Mouse (Mus musculus): ENCODE data around the gene Zfp948.
A peak's percentile ranks its signal among the peaks of the same experiment; 100 is the strongest.

Zfp948 gene

DNA sequence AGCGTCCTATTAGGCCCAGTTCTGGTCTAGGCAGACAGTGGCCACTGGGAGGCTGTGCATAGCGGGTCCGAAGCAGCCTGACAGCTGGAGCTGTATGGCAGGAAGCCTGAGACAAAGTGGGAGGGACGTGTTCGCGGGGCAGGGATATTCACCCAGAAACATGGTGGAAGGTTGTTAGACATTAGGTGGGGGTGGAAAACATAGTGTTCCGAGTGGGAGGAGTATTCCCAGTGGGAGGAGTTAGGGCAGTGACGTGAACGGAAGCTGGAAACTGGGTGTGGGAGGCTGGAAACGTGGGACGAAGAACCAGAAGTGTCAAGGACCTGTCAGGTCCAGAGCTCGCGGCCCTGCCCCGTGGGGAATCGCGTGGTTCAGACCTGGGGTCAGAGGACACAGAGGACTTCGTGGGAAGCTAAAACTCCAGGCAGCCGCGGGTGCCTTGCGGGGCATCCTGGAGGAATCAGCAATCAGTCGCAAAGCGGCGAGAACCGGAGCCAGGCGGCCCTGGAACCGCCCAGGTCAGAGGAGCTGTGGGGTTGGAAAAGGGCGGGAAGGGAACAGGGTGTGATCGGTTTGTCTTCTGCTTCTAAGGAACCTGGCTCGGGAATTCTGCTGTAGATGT is at the start of gene Zfp948:
Zfp948 (plus strand) TSS at position 281 of the 622 bp plus-strand sequence.
- peak; percentile 84 to 91 for DNase-seq (ENCODE audit: low spot score in 2 of 2)

DNA sequence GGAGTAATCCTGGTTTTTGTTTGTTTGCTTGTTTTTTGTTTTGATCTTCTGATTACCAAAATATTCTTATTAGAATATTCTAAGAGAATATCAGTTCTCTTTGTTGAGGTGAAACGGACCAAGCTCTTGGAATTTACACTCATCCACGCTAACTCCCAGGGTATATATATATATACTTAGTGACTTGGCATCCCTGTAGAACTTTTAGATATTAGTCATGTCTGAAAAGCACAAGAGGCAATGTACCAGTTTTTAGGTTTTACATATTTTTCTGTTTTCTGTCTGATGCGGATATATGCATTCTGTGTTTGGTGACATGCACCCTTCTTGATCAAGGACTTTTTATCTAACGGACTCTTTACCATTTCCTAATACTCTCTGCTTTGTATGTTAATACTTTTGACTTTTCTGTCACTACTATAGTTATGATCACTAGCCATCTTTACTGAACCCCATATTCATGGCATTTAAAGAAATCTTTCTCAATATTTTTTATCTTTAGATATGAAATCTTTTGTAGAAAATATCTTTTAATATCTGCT is 49.6 kb upstream of the Zfp948 start:
- DNase-seq (ENCODE audit: low spot score in 2 of 2) = no peak

DNA sequence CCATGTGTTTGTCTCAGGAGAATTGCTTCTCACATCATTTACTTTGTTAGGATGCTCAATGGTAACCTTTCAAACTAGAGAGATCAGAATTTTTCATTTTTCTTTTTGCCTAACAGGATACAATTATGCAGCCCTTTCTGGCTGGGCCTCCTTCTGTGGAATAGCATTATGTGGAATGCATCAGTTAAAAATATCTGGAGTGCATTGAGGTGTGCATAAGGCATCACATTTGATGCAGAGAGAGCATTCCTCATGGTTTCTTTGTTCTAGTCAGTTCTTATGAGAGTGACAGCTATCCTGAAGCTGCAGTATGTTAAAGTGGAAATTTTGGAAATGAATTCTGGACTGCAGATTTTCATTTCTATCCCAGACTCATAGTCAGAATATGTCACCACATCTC is 40.5 kb upstream of the Zfp948 start:
- no peak for DNase-seq (ENCODE audit: low spot score in 2 of 2)

DNA sequence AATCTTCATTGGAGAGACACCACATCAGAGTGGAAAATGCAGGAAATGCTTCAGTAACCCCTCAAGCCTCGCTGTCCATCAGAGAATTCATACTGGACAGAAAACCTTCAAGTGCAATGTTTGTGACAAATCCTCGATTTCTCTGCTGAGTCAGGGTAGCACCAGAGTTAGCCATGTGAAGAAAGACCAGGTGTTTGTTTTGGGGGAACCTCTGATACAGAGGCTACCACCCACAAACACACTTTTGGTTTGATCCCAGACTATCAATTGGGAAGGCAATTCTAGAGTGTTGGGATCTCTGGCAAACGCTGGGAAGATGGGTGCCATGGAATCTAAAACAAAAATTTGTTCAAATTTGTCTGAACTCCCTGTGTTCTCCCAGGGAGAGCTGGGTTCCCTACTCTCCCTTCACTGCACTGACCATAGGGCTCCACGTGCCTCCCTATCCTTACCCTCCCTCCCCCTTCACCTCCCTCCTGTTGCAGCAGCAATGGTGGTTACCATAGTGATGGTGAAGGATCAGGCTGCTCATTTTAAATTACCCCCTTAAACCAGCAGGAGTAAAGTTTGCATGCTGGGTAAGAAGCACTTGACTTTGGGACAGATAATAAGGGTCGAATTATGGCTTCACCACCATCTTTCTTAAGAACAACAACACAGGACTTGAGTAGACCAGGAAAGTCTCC is 36.0 kb upstream of the Zfp948 start:
- DNase-seq (ENCODE audit: low spot score in 2 of 2) = no peak

DNA sequence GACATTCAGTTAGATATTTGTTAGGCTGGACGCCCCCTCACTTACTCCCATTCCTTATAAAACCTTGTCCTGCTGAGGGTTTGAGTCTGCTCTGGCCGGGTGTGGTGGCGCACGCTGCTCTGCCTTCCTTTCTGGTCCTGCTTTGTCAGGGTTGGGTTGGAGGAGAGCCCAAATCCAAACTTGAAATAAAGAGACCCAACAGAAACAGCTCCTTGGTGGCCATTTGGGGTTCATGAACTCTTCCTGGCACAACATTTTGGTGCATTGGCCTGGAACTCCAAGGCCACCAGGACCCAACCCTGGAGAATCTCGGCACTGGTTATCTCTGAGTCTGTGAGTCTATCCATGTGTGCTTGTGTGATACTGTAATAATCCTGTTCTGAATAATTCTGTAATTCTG is 35.2 kb upstream of the Zfp948 start:
- DNase-seq (ENCODE audit: low spot score in 2 of 2) = peak; percentile 37 to 45

DNA sequence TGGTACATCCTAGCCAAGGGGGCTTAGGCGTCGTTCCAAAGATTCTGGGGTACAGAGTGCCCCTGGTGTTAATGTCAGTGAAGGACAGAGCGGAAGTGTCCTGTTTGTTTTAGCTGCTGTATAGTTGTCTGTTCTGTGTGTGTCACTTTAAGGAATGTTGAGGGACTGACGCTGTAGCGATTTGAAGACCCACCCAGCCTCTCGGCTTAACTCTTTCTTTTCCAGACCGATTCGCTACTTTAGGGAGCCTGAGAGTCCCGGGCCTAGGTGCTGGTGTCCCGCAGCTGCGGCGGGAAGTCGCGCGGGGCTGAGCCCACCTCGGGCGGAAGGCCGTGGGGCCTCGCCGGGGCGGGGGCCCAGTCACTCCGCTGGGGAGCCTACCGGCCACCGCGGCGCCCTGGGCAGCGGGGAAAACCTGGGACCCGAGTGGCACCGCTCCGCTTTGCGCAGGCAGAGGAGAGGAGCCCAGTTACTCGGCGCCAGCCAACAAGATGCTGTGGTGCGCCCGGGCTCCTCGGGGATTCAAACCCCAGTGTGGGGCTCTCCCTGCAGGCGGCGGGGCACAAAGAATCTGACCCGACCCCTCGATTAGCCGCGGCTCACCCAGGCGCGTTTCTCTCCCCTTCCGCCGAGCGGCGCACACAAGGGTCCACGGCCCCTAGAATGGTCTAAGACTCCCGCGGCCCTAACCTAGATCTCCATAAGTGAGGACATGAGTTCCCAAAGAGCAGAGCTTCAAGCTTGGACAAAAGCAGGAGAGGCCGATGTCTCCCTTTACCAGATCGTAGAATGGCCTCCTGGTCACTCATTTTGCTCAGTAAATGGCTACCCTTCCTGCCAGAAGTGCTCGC is 34.5 kb upstream of the Zfp948 start:
- peak; percentile 79 to 84 for DNase-seq (ENCODE audit: low spot score in 2 of 2)

DNA sequence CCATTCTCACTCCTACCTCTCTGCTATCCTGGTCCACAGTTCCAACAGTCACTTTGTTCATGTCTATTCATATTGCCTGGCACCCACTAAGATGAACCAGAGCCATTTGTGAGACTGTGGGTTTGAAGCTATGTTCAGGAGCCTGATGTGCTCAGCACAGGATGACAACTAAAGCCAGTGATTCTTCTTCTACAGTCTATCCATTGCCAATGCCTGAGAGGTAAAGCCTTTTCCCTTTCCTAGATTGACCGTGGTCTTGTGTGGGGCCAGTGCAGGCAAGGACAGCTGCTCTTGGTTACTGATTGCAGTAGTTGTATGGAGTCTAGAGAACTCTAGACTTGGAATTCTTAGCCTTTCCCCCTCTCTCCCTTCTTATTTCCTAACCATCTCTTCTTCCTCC is 32.8 kb upstream of the Zfp948 start:
- no peak for DNase-seq (ENCODE audit: low spot score in 2 of 2)

DNA sequence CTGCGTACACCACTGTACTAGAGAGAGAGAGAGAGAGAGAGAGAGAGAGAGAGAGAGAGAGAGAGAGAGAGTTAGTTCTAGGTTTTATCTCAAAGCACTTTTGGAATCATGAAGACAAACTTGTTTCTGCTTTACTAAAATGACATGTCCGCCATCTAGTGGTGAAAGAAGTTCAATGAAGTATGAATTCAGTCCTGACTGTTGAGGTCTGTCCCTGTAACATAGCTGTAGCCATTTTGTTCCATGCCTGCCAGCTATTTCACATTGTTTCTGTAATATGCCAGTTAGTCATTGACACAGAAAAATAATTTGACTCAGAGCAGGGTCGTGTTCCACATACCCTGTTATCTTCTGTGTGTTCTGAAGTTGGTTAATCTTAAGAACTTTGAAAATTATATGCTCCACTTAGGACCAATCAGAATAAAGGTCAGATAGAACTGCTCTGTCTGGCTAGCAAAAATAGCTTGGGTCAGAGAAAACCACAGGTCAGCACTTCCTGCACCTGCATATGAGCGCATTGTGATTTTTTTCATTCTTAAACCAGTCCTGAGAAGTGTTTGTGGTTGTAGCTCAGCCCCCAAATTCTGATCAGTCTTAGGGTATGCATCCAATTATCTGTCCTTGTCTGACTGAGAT is 32.2 kb upstream of the Zfp948 start:
- peak; percentile 28 to 62 for DNase-seq (ENCODE audit: low spot score in 2 of 2)

DNA sequence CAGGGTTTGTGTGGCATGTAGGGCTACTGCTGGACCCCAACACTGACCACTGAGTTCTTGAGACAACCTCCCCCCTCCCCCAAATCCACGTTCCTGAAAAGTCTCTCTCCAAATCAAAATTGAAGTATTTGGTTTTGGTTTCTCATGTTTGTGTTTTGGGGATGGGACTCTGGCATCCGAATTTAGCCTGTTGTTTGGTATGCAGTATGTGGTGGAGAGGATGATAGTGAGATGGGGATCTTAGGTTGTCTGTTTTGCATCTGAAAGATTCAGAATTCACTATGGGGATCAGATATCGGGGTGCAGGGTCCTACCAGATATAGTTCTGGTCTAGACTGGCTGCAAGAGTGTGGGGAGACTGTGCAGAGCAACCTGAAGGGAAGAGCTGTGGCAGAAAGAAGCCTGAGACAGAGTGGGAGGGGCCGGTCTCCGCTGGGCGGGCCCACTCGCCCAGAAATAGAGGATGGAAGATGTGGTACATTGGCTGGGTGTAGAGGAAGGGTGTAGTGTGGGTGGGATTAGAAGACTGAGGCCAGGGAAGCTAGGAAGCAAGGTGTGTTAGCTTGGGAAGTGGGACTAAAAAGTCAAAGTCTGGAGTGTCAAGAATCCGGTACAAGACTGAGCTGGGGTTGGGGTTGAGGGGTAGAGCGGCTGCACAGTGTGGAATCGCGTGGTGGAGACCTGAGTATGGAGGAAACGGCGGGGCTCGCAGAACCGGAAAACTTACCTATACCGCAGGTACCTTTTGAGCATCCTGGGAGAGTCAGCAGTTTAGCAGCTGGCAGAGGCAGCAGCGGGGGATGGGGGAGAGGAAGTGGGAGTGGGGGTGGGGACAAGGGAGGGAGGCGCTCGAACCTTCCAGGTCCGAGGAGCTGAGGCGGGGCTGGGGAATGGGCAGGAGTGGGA is 31.5 kb upstream of the Zfp948 start, which contains the start of gene Zfp52:
Zfp52 (plus strand) TSS at position 444 of the 906 bp plus-strand sequence.
- DNase-seq (ENCODE audit: low spot score in 2 of 2) = peak; percentile 70 to 77

DNA sequence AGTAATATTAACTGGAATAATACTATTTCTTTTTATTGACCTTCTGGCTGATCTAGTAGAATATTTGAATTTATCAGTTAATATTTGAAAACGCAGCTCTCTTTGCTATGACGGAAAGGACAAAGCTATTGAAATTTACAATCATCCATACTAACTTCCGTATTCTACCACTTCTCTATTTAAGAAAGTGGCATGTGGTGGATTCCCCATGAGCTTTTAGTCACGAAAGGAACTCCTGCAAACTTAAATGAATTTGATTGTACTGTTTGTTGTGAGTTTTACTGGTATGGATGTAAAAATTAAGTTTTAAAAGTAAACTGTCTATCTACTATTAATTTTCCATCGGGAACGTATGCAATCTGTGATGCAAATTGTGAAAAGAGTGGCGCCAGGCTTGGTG is 30.7 kb upstream of the Zfp948 start:
- DNase-seq (ENCODE audit: low spot score in 2 of 2) = no peak

DNA sequence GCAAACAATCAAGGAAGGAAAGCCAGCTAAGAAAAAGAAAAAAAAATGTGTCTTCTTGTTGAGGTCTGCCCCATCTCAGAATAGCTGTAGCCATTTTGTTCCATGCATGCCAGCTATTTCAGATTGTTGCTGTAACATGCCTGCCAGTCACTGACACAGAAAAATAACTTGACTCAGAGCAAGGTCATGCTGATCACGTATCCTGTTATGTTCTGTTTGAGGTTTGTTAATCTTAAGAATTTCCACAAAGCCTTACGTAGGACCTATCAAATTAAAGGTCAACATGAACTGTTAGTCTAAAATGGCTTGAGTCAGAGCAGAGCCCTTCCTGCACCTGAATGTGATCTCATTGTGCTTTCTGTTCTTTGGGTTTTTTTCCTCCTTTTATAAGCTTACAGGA is 30.1 kb upstream of the Zfp948 start:
- no peak for DNase-seq (ENCODE audit: low spot score in 2 of 2)

DNA sequence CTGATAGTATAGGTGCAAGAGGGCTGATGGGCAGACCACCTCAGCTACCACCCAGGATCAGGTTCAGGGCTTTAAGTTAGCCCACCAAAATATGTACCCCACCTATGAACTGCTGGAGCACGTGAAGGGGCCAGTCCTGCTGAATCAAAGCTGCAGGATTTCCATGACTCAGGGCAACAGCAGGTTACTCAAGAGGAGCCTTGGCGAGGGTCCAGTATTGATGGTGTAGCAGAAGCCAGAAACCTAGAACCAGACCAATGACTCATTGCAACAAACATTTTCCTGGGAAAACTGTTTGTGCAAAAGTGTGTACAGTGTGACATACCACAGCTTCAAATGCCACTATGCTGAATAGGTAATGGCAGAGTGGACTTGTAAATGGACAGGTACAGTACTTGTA is 9.0 kb upstream of the Zfp948 start:
- no peak for DNase-seq (ENCODE audit: low spot score in 2 of 2)

DNA sequence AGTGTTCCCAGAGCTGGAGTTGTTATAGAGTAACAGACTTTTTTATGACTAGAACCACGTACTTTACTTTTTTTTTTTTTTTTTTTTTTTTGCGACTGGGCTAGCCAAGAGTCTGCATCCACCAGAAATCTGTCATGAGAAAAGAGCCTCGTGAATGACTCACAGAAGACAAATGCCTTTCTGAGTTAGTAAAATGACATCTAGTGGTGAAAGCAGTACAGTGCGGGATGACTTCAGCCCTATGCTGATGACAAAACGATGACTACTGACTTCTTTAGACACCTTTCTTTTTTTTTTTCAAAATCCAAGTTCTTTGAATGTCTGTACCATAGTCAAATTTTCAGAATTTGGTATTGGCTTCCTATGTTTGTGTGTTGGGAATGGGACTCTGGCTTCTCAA is 588 bp upstream of the Zfp948 start:
- DNase-seq (ENCODE audit: low spot score in 2 of 2) = peak; percentile 60 to 77

DNA sequence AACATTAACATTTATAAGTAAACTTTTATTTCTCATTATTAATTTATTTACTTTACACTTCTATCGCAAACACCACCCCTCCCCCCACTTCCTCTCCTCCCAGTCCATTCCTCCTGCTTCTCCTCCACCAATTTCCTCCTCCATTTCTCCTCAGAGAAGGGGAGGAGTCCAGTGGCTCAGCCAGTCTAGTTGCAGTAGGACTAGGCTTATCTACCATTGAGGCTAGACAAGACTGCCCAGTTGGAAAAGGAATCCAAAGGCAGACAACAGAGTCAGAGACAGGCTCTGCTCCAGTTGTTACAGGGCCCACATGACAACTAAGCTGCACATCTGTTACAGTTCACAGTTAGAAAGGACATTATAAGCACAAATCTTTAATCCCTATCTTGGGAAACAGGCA is 888 bp downstream of the Zfp948 start:
- DNase-seq (ENCODE audit: low spot score in 2 of 2) = peak; percentile 36 to 37

DNA sequence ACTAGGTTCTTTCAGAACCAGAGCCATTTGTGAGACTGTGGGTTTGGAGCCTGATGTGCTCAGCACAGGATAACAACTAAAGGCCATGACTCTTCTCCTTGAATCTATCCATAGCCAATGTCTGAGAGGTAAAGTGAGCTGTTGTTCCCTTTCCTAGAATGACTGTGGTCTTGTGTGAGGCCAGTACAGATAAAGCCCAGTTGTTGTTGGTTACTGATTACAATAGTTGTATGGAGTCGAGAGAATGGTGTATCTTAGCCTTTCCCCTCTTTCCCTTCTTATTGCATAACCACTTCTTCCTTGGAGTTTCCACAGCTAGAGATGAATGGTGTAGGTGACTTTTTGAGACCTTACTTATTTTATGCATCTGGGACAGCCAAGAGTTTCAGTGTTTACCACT is 12.3 kb downstream of the Zfp948 start:
- DNase-seq (ENCODE audit: low spot score in 2 of 2) = no peak

DNA sequence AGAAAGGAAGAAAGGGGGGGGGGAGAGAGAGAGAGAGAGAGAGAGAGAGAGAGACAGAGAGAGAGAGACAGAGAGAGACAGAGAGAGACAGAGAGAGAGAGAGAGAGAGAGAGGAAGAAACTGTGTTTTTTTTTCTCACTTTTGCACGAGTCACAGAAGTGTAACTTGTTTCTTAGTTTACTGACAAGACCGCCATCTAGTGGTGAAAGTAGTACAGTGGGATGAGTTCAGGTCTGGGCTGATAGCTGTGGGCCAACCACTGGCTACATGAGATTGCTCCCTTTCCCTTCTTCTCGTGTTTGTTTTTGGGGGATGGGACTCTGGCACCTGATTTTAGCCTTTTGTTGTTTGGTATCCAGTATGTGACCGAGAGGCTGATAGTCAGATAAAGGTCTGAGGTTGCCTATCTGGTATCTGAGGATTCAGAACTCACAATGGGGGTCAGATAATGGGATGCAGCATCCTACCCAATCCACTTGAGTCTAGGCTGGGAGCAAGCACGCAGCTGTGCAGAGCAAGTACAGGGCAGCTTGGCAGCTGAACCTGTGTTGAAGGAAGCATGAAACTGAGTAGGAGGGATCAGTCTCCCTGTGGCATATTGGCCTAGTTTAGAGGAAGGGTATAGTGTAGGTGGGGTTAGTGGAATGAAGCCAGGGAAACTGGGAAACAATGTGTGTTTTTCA is 12.8 kb downstream of the Zfp948 start:
- peak; percentile 27 to 32 for DNase-seq (ENCODE audit: low spot score in 2 of 2)

DNA sequence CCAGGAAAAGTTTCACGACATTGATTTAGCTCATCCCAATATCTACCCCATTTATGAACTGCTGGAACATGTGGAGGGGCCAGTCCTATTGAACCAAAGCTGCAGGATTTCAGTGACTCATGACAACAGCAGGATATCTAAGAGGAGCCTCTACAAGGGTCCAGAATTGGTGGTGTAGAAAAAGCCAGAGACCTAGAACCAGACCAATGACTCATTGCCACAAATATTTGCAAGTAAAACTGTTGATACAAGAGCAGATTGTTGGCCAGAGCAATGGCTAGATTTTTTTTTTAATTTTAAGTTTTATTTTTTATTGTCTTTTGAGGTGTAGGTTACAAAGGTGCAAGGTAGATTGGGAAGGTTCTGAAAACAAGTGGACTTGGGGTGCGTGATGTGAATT is 18.7 kb downstream of the Zfp948 start:
- DNase-seq (ENCODE audit: low spot score in 2 of 2) = no peak

DNA sequence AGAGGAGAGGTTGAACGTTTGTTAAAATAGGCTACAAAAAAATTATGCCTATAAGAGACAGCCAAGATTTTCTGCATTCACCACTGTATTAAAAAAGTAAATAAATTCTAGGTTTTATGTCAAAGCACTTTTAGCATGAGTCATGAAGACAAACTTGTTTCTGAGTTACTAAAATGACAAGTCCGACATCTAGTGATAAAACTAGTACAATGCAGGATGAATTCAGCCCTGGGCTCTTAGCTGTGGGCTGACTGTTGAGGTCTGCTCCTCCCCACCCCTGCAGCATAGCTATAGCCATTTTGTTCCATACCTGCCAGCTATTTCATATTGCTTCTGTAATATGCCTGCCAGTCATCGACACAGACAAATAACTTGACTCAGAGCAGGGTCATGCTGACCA is 49.5 kb downstream of the Zfp948 start:
- DNase-seq (ENCODE audit: low spot score in 2 of 2) = no peak

DNA sequence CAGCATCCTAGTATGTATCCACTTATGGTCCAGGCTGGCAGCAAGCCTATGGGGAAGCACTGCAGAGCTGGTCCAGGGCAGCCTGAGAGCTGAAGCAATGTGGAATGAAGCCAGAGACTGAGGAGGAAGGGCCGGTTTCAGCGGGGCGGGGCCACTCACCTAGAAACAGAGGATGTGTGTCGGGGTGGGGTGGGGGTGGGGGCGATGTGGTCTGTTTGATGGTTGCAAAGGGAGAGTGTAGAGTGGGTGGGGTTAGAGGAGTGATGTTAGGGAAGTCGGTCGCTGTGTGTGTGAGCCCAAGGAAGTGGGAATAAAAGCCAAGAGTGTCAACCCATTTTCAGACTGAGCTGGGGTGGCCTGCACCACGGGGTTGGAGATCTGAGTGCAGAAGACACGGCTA is 50.5 kb downstream of the Zfp948 start:
- DNase-seq (ENCODE audit: low spot score in 2 of 2) = no peak

DNA sequence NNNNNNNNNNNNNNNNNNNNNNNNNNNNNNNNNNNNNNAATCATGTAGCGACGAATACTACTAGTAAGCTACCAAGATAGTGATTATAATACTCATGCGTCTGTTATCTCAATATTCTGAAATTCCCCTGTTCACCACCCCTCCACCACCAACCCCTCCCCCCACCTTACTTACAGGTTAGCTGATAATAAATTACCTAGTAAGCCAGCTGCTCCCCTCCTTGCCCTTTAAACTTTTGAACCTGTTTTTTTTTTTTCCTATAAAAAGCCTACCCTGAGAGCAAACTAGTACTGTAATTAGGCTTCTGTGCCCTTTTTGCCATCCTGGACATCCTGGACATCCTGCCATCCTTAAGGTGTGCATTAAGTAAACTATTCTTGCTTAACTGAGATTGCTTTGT is 56.8 kb downstream of the Zfp948 start:
- DNase-seq (ENCODE audit: low spot score in 2 of 2) = no peak

All from right cerebral cortex, postnatal 10 days (tissue).